Mouse (Mus musculus) ES-Bruce4 (cell line): Measurements from ENCODE around the gene Nxt1.

Experiments
- EP300 ChIP-seq: IDR thresholded peaks from 2 replicates; pipeline ENCODE4 v1.6.1; 2011; ENCODE audit warnings: low read depth, low read length; ENCODE audit not compliant: insufficient read depth
- POLR2A ChIP-seq: IDR thresholded peaks from one replicate; pipeline ENCODE4 v1.8.1; 2011; ENCODE audit warnings: low read length; ENCODE audit not compliant: insufficient read depth

DNA sequence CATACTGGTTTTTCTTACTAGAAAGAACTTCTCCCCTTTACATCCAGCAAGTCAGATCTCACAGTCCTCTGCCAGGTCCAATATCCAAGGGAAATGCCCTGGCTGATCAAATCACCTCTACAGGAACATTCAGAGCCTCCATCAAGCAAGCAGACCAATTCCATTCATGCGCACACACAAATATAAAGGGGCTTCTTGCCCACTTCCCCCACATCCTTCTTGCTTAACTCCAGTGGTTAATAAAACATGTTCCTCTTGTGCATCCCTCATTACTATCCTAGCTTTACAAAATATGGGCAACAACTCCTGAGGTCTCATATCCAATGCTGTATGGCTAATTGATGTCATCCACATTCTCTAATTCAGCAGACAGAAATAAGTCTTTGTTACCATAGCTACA lies 8.9 kb upstream of the Nxt1 start:
- TF ChIP-seq EP300 (no peak), POLR2A (no peak)
